Mouse (Mus musculus): ENCODE measurements around the gene Sval1.

The Sval1 gene

DNA sequence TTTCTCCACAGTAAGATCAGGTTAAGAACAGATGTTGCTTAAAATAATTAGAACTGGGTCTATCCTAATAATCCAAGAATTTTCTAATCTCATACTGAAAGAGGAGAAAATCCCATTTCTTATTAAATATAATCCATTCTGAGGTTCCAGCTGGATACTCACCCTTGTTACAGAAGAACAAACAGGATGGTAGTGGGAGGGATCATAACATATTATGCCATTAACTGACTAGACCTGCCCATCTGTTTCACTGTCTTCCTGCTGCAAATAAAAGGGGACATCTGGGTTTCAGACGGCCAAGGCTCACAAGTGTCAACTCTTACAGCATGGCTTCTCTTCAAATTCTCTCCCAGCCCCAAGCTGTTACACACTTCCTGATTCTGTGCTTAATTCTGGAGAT, at the start of gene Sval1:
Gene Sval1 (plus strand): TSS at position 301 of the 400 bp plus-strand sequence.
- DNase-seq = no peak

DNA sequence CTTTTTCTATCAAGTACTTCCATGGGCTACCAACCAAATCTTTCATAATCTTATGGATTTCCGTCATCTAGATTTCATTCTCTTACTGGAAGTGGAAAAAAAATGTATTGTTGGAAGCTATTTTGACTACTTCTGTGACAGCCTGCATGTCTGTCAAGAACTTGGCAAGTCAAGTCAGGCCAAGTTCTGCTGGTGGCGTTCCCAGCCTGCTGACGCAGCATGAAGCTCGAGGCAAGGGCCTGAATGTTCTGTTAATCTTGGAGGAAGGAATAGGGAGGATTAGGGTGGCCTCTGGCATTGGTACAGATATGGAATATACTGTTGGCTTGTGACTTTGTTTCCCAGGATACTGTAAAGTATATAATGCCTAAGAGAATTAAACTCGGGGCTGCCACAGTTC, 39.8 kb upstream of the Sval1 start:
- DNase-seq = no peak

DNA sequence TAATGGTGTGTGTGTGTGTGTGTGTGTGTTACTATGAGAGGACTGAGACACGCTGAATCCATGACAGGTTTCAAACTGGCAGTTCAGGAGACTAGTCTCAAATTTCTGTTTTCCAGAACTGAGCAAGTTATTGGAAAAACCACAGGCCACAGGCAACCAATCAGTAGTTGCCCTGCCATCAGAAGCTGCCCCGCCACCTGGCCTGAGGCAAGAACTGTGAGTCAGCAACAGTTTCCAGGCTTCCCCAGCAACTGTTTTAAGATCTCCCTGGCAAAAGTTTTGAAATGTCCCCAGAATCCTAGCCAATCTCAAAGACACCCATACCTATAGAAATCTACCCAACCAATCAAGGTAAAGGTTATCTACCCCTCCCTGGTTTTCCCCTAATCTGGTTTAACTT, 36.5 kb upstream of the Sval1 start:
- DNase-seq = no peak

DNA sequence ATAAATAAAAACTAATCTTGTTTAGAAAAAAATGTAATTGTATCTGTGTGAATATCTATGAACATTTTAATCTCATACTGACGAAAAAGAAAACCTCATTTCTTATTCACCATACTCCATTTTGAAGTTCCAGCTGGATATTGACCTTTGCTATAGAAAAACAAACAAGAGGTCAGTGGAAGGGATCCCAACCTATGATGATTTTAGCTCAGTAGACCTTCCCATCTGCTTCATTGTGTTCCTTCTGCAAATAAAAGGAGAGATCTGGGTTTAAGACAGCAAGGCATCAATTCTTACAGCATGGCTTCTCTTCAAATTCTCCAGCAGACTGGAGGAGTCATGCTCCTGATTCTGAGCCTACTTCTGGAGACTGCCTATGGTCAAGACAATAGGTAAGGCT, 16.4 kb downstream of the Sval1 start, which contains the start of gene Sval3:
Gene Sval3 (plus strand): TSS at position 301 of the 400 bp plus-strand sequence.
- no peak for DNase-seq
